Mouse (Mus musculus) embryonic stem cell, embryonic (primary cell): ENCODE measurements around the gene Pdha1.

Experiments used
- CTCF ChIA-PET, 4 experiments: fragments of 300-600 bp in 2 of 4; fragments of 350-600 bp in 2 of 4; sonication (Branson Sonifier 250); formaldehyde crosslinking; loops; one replicate each; lab custom pipeline; 2022; ENCODE audit warnings: inconsistent platforms in 2 of 4; lab: Charles Lee
- POLR2A ChIA-PET, 4 experiments: fragments of 300-600 bp in 2 of 4; fragments of 350-600 bp in 2 of 4; sonication (Branson Sonifier 250); formaldehyde crosslinking; loops; one replicate each; lab custom pipeline; 2022; ENCODE audit warnings: antibody characterized with exemption in 4 of 4, inconsistent platforms in 1 of 4; lab: Charles Lee

Gene Pdha1

GRCm38 (mm10) chrX:160107817-160108216 lies 30.4 kb downstream of the Pdha1 start:
- CTCF ChIA-PET = no interaction called here
- POLR2A ChIA-PET = no interaction called here

- ChIA-PET POLR2A (no interaction called here), CTCF (no interaction called here)
These were observed 46.2 kb downstream of the Pdha1 start for GRCm38 (mm10) chrX:160091973-160092372.
